Mouse (Mus musculus): ENCODE data around the gene Gm44579. TPM values are rescaled to one million over a fixed set of nuclear protein-coding genes. Genes with fewer than 3 reads are reported as not detected.

Gm44579 gene
- polyA plus RNA-seq (2015; fragmentation: Nextera tagmentation; extraction: Ambion mirVana) = not detected in 2 replicates

- no peak within 1 kb of the TSS for H3K4me3 ChIP-seq (ENCODE audit: low read depth, low read length)
- H3K4me2 ChIP-seq (replicated peaks; ENCODE audit: low read depth) = no peak within 1 kb of the TSS
- no peak within 1 kb of the TSS for H3K27ac ChIP-seq (ENCODE audit: low read depth, low read length)
- WGBS = 62% methylated on average over 4 of the region's 4 CpGs
- no peak for ATAC-seq
- no peak within 1 kb of the TSS for H3K9ac ChIP-seq (ENCODE audit: low read depth, low read length)
- no peaks in the 10 kb centered on the region for H3K36me3 ChIP-seq (ENCODE audit: control insufficient read depth, insufficient read depth)
- H3K4me1 ChIP-seq (replicated peaks; ENCODE audit: control insufficient read depth, insufficient read depth, low read length) = no peaks in the 10 kb centered on the region
- no peaks in the 10 kb centered on the region for H3K27me3 ChIP-seq (replicated peaks; ENCODE audit: control insufficient read depth, insufficient read depth, low read length)
- TF ChIP-seq CTCF (IDR thresholded peaks at IDR 0.05; ENCODE audit: low read depth) = no peak
- H3K9me3 ChIP-seq (ENCODE audit: control insufficient read depth) = no peaks in the 10 kb centered on the region
These were observed at the start of gene Gm44579, which contains the start of gene Olfr287 for GRCm38 (mm10) chr15:98220877-98221276. TSS of gene Gm44579 (minus strand) at chr15:98220977. TSS of gene Olfr287 (minus strand) at chr15:98221056.

DNA sequence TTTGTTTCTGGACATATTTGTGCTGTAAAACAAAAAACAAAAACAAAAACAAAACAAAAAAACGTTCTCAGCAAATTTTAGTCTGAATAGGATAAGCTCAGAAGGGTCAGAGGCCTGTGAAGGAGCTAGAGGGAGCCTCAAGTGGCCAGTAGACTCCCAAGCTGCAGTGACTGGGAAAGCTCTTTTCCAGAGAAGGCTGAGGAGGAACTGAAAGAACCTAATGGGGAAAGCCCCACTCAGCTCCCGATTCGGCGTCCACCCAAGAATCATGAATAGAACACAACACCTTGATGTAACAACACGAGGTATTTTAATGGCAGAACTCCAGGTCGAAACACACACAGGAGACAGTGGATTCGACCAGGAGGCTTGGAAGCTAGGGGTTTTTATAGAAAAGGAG is 37.0 kb upstream of the Gm44579 start:
- no peak overlapping the region for H3K4me3 ChIP-seq (ENCODE audit: low read depth, low read length)
- no peaks in the 10 kb centered on the region for H3K36me3 ChIP-seq (ENCODE audit: control insufficient read depth, insufficient read depth)
- no peak overlapping the region for H3K27ac ChIP-seq (ENCODE audit: low read depth, low read length)
- H3K9ac ChIP-seq (ENCODE audit: low read depth, low read length) = no peak overlapping the region
- no peaks in the 10 kb centered on the region for H3K27me3 ChIP-seq (replicated peaks; ENCODE audit: control insufficient read depth, insufficient read depth, low read length)
- H3K4me1 ChIP-seq (replicated peaks; ENCODE audit: control insufficient read depth, insufficient read depth, low read length) = no peaks in the 10 kb centered on the region
- H3K9me3 ChIP-seq (ENCODE audit: control insufficient read depth) = no peaks in the 10 kb centered on the region
- ATAC-seq = no peak
- no peak for TF ChIP-seq CTCF (IDR thresholded peaks at IDR 0.05; ENCODE audit: low read depth)
- 86% methylated on average over 7 of the region's 7 CpGs for WGBS
- no peak overlapping the region for H3K4me2 ChIP-seq (replicated peaks; ENCODE audit: low read depth)

DNA sequence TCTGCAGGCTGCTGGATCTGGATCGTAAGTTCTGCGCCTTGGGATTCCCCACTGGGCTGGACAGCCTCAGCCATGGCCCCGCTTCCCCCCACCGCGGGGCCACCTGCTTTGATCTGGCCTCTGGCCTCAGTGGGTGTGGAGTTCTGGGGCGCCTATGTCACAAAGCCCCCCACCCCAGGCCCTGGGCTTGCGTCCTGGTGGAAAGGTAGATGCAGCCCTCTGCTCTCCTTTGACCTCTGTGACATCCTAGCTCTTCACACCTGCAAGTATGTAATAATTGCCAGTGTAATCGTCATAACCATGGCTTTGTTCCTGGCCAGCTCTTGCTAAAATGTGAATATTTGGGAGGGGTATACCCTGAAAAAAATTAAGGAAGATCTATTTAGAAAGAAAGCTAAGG is 36.4 kb upstream of the Gm44579 start, which contains the start of gene H1fnt:
H1fnt (minus strand) TSS at position 101 of the 400 bp plus-strand sequence.
- no peaks in the 10 kb centered on the region for H3K4me1 ChIP-seq (replicated peaks; ENCODE audit: control insufficient read depth, insufficient read depth, low read length)
- WGBS = 81% methylated on average over 8 of the region's 8 CpGs
- H3K4me2 ChIP-seq (replicated peaks; ENCODE audit: low read depth) = no peak within 1 kb of the TSS
- no peak within 1 kb of the TSS for H3K4me3 ChIP-seq (ENCODE audit: low read depth, low read length)
- H3K9me3 ChIP-seq (ENCODE audit: control insufficient read depth) = no peaks in the 10 kb centered on the region
- H3K36me3 ChIP-seq (ENCODE audit: control insufficient read depth, insufficient read depth) = no peaks in the 10 kb centered on the region
- no peak within 1 kb of the TSS for H3K27ac ChIP-seq (ENCODE audit: low read depth, low read length)
- no peak within 1 kb of the TSS for H3K9ac ChIP-seq (ENCODE audit: low read depth, low read length)
- H3K27me3 ChIP-seq (replicated peaks; ENCODE audit: control insufficient read depth, insufficient read depth, low read length) = no peaks in the 10 kb centered on the region
- ATAC-seq = no peak
- no peak for TF ChIP-seq CTCF (IDR thresholded peaks at IDR 0.05; ENCODE audit: low read depth)

DNA sequence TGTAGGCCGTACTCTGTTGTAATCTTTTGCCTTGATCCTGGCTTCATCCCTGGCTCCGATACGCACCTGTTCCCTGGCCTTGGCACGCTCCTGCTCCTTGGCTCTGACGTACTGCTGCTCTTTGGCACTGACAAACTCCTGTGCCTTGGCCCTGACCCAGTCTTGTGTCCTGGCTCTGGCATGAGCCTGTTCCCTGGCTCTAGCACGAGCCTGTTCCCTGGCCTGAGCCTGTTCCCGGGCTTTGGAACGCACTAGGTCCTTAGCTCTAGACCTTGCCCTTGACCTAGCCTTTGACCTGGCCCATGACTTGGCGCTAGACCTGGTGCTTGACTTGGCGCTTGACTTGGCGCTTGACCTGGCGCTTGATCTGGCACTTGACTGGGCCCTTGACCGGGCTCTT is 35.5 kb upstream of the Gm44579 start:
- Histone ChIP-seq H3K4me3 (ENCODE audit: low read depth, low read length) (no peak overlapping the region), H3K27ac (ENCODE audit: low read depth, low read length) (no peak overlapping the region), H3K4me1 (replicated peaks; ENCODE audit: control insufficient read depth, insufficient read depth, low read length) (no peaks in the 10 kb centered on the region), H3K27me3 (replicated peaks; ENCODE audit: control insufficient read depth, insufficient read depth, low read length) (no peaks in the 10 kb centered on the region), H3K9me3 (ENCODE audit: control insufficient read depth) (no peaks in the 10 kb centered on the region), H3K36me3 (ENCODE audit: control insufficient read depth, insufficient read depth) (no peaks in the 10 kb centered on the region), H3K9ac (ENCODE audit: low read depth, low read length) (no peak overlapping the region), H3K4me2 (replicated peaks; ENCODE audit: low read depth) (no peak overlapping the region)
- ATAC-seq = no peak
- 96% methylated on average over 13 of the region's 13 CpGs for WGBS
- no peak for TF ChIP-seq CTCF (IDR thresholded peaks at IDR 0.05; ENCODE audit: low read depth)

- Histone ChIP-seq H3K9me3 (ENCODE audit: control insufficient read depth) (no peaks in the 10 kb centered on the region), H3K27ac (ENCODE audit: low read depth, low read length) (no peak overlapping the region), H3K4me3 (ENCODE audit: low read depth, low read length) (no peak overlapping the region), H3K4me2 (replicated peaks; ENCODE audit: low read depth) (no peak overlapping the region), H3K36me3 (ENCODE audit: control insufficient read depth, insufficient read depth) (no peaks in the 10 kb centered on the region), H3K9ac (ENCODE audit: low read depth, low read length) (no peak overlapping the region), H3K4me1 (replicated peaks; ENCODE audit: control insufficient read depth, insufficient read depth, low read length) (no peaks in the 10 kb centered on the region), H3K27me3 (replicated peaks; ENCODE audit: control insufficient read depth, insufficient read depth, low read length) (no peaks in the 10 kb centered on the region)
- TF ChIP-seq CTCF (IDR thresholded peaks at IDR 0.05; ENCODE audit: low read depth) = no peak
- no peak for ATAC-seq
- WGBS = 85% methylated on average over 4 of the region's 4 CpGs
These were observed 14.7 kb upstream of the Gm44579 start for GRCm38 (mm10) chr15:98235442-98235841.

DNA sequence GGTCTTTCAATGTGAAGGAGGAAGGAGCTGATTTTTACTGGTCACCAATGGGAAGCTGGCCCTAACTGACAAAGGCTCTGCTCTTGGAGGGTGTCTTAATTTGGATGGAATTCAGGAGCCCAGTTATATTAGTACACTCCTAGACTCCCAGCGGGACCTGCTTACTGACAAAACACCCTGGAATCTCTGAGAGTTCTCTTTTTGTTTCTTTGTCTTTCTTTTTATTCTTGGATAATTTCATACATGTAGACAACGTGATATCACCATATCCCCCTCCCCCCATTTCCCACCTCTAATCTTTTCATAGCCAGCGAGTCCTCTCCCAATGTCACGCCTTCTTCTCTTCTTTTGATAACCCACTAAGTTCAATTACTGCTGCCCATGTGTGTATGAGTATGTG is 13.6 kb upstream of the Gm44579 start, which contains the start of gene Olfr286:
Olfr286 (minus strand) TSS at position 101 of the 400 bp plus-strand sequence.
- Histone ChIP-seq H3K4me2 (replicated peaks; ENCODE audit: low read depth) (no peak within 1 kb of the TSS), H3K9me3 (ENCODE audit: control insufficient read depth) (no peaks in the 10 kb centered on the region), H3K36me3 (ENCODE audit: control insufficient read depth, insufficient read depth) (no peaks in the 10 kb centered on the region), H3K4me1 (replicated peaks; ENCODE audit: control insufficient read depth, insufficient read depth, low read length) (no peaks in the 10 kb centered on the region), H3K27ac (ENCODE audit: low read depth, low read length) (no peak within 1 kb of the TSS), H3K27me3 (replicated peaks; ENCODE audit: control insufficient read depth, insufficient read depth, low read length) (no peaks in the 10 kb centered on the region), H3K4me3 (ENCODE audit: low read depth, low read length) (no peak within 1 kb of the TSS), H3K9ac (ENCODE audit: low read depth, low read length) (no peak within 1 kb of the TSS)
- TF ChIP-seq CTCF (IDR thresholded peaks at IDR 0.05; ENCODE audit: low read depth) = no peak
- 78% methylated on average over 4 of the region's 4 CpGs for WGBS
- no peak for ATAC-seq

GRCm38 (mm10) chr15:98226096-98226495 is 5.3 kb upstream of the Gm44579 start:
- Histone ChIP-seq H3K4me2 (replicated peaks; ENCODE audit: low read depth) (no peak overlapping the region), H3K36me3 (ENCODE audit: control insufficient read depth, insufficient read depth) (no peaks in the 10 kb centered on the region), H3K9me3 (ENCODE audit: control insufficient read depth) (no peaks in the 10 kb centered on the region), H3K27ac (ENCODE audit: low read depth, low read length) (no peak overlapping the region), H3K4me1 (replicated peaks; ENCODE audit: control insufficient read depth, insufficient read depth, low read length) (no peaks in the 10 kb centered on the region), H3K4me3 (ENCODE audit: low read depth, low read length) (no peak overlapping the region), H3K27me3 (replicated peaks; ENCODE audit: control insufficient read depth, insufficient read depth, low read length) (no peaks in the 10 kb centered on the region), H3K9ac (ENCODE audit: low read depth, low read length) (no peak overlapping the region)
- 74% methylated on average over 7 of the region's 7 CpGs for WGBS
- no peak for ATAC-seq
- TF ChIP-seq CTCF (IDR thresholded peaks at IDR 0.05; ENCODE audit: low read depth) = no peak
